Mouse (Mus musculus): Measurements from ENCODE around the gene Fbln2. TPM values are rescaled to one million over a fixed set of nuclear protein-coding genes. Genes with fewer than 3 reads are reported as not detected.

Gene Fbln2
- polyA plus RNA-seq, 1 experiment from 2014 or later, result 29.7 TPM

DNA sequence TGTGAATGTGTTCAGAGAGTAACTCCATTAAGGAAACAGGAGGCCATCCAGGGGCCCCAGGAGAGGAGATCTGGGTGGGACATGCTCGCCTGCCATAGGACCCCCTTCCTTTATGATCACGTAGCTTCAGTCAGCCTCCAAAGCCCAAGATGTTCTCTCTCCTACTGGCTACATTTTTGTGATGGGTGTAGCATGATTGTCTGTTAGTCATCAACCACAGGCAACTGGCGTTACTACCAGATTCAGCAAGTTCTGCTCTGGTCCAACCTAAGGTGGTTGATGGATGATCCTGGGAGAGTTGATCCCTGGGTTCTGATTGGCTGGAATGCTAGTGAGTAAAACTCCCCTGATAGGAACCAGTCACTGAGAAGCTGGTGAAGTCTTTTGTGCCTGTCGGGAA lies 9.7 kb upstream of the Fbln2 start:
- Histone ChIP-seq H3K4me2 (ENCODE audit: low read length) (no peak overlapping the region), H3K4me1 (ENCODE audit: control insufficient read depth, insufficient read depth, low read depth, low read length) (peaks cover 7% of the 10 kb centered on the region), H3K4me3 (ENCODE audit: low read length) (no peak overlapping the region), H3K27ac (ENCODE audit: low read depth, low read length) (no peak overlapping the region), H3K36me3 (ENCODE audit: control insufficient read depth, insufficient read depth, low read length) (no peaks in the 10 kb centered on the region), H3K9ac (ENCODE audit: low read depth, low read length) (no peak overlapping the region), H3K27me3 (replicated peaks; ENCODE audit: control insufficient read depth, insufficient read depth, low read length) (no peaks in the 10 kb centered on the region), H3K9me3 (ENCODE audit: control insufficient read depth, low read length) (no peaks in the 10 kb centered on the region)
- no peak for ATAC-seq
- 91% methylated on average over 4 of the region's 4 CpGs for WGBS

DNA sequence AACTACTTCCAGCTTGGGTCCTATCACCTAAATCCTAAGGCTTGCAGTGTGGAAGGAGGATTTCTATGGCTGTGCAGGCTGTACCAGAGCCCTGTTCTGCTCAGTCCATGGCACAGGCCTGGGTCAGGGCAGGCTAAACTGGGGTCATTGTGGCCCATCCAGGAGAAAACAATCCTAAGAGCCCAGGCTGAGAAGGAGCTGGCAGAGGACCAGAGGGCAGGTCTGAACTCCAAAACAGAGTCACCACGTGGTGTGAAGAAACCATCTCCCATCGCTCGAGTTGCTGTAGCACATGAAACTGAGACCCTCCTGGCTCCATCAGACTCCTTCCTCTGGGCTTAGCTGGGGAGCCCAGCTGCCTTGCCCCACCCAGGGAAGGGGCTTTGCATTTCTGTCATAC lies 6.9 kb upstream of the Fbln2 start:
- Histone ChIP-seq H3K9me3 (ENCODE audit: control insufficient read depth, low read length) (no peaks in the 10 kb centered on the region), H3K4me3 (ENCODE audit: low read length) (no peak overlapping the region), H3K4me1 (ENCODE audit: control insufficient read depth, insufficient read depth, low read depth, low read length) (peaks cover 1% of the 10 kb centered on the region), H3K9ac (ENCODE audit: low read depth, low read length) (no peak overlapping the region), H3K4me2 (ENCODE audit: low read length) (no peak overlapping the region), H3K27me3 (replicated peaks; ENCODE audit: control insufficient read depth, insufficient read depth, low read length) (no peaks in the 10 kb centered on the region), H3K36me3 (ENCODE audit: control insufficient read depth, insufficient read depth, low read length) (no peaks in the 10 kb centered on the region), H3K27ac (ENCODE audit: low read depth, low read length) (no peak overlapping the region)
- ATAC-seq, result no peak
- 65% methylated on average over 3 of the region's 3 CpGs for WGBS

- Histone ChIP-seq H3K4me3 (ENCODE audit: low read length) (no peak overlapping the region), H3K36me3 (ENCODE audit: control insufficient read depth, insufficient read depth, low read length) (no peaks in the 10 kb centered on the region), H3K4me1 (ENCODE audit: control insufficient read depth, insufficient read depth, low read depth, low read length) (no peaks in the 10 kb centered on the region; the same call in none of the 2 replicates), H3K9me3 (ENCODE audit: control insufficient read depth, low read length) (no peaks in the 10 kb centered on the region), H3K4me2 (ENCODE audit: low read length) (no peak overlapping the region), H3K27ac (ENCODE audit: low read depth, low read length) (no peak overlapping the region), H3K9ac (ENCODE audit: low read depth, low read length) (no peak overlapping the region), H3K27me3 (replicated peaks; ENCODE audit: control insufficient read depth, insufficient read depth, low read length) (no peaks in the 10 kb centered on the region)
- ATAC-seq, result no peak
- 81% methylated on average over 5 of the region's 5 CpGs for WGBS
Observed at GRCm38 (mm10) chr6:91205791-91206190, 6.5 kb upstream of the Fbln2 start.

GRCm38 (mm10) chr6:91207491-91207890 lies 4.8 kb upstream of the Fbln2 start:
- H3K4me3 ChIP-seq (ENCODE audit: low read length), result no peak overlapping the region
- no peaks in the 10 kb centered on the region for H3K36me3 ChIP-seq (ENCODE audit: control insufficient read depth, insufficient read depth, low read length)
- WGBS, result 57% methylated on average over 3 of the region's 3 CpGs
- no peaks in the 10 kb centered on the region for H3K27me3 ChIP-seq (replicated peaks; ENCODE audit: control insufficient read depth, insufficient read depth, low read length)
- no peak overlapping the region for H3K27ac ChIP-seq (ENCODE audit: low read depth, low read length)
- no peak overlapping the region for H3K9ac ChIP-seq (ENCODE audit: low read depth, low read length)
- H3K9me3 ChIP-seq (ENCODE audit: control insufficient read depth, low read length), result no peaks in the 10 kb centered on the region
- H3K4me2 ChIP-seq (ENCODE audit: low read length), result no peak overlapping the region
- H3K4me1 ChIP-seq (ENCODE audit: control insufficient read depth, insufficient read depth, low read depth, low read length), result peaks cover under 1% of the 10 kb centered on the region
- ATAC-seq, result no peak

DNA sequence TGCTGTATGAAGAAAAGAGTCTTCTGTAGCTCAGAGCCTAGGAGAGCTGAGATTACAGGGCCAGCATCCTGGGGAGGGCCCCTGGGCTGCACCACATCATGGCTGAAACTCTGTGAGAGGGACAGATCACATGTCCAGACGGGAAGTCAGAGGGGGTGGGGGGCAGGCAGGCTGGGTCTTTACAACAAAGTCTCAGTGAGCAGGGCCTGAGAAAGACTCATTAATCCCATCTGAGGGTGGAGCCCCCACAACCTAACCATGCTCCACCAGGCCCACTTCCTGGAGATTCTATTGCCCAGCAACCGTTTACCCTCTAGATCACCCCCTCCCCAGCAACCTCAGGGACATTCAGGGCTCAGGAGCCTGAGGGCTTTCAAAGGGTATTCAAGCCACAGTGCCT lies 2.5 kb upstream of the Fbln2 start:
- Histone ChIP-seq H3K4me2 (ENCODE audit: low read length) (no peak overlapping the region), H3K27me3 (replicated peaks; ENCODE audit: control insufficient read depth, insufficient read depth, low read length) (peaks cover 4% of the 10 kb centered on the region), H3K27ac (ENCODE audit: low read depth, low read length) (no peak overlapping the region), H3K36me3 (ENCODE audit: control insufficient read depth, insufficient read depth, low read length) (no peaks in the 10 kb centered on the region), H3K9ac (ENCODE audit: low read depth, low read length) (no peak overlapping the region), H3K4me1 (ENCODE audit: control insufficient read depth, insufficient read depth, low read depth, low read length) (peaks cover 12% of the 10 kb centered on the region), H3K4me3 (ENCODE audit: low read length) (no peak overlapping the region), H3K9me3 (ENCODE audit: control insufficient read depth, low read length) (no peaks in the 10 kb centered on the region)
- no peak for ATAC-seq
- 6% methylated on average over 2 of the region's 2 CpGs for WGBS

- H3K9ac ChIP-seq (ENCODE audit: low read depth, low read length), result no peak overlapping the region
- H3K4me3 ChIP-seq (ENCODE audit: low read length), result no peak overlapping the region
- 71% methylated on average over 3 of the region's 3 CpGs for WGBS
- H3K36me3 ChIP-seq (ENCODE audit: control insufficient read depth, insufficient read depth, low read length), result no peaks in the 10 kb centered on the region
- no peaks in the 10 kb centered on the region for H3K9me3 ChIP-seq (ENCODE audit: control insufficient read depth, low read length)
- peaks cover 4% of the 10 kb centered on the region for H3K27me3 ChIP-seq (replicated peaks; ENCODE audit: control insufficient read depth, insufficient read depth, low read length)
- H3K4me2 ChIP-seq (ENCODE audit: low read length), result no peak overlapping the region
- no peak for ATAC-seq
- H3K27ac ChIP-seq (ENCODE audit: low read depth, low read length), result no peak overlapping the region
- peaks cover 12% of the 10 kb centered on the region for H3K4me1 ChIP-seq (ENCODE audit: control insufficient read depth, insufficient read depth, low read depth, low read length)
Observed at GRCm38 (mm10) chr6:91210852-91211251, 1.4 kb upstream of the Fbln2 start.

DNA sequence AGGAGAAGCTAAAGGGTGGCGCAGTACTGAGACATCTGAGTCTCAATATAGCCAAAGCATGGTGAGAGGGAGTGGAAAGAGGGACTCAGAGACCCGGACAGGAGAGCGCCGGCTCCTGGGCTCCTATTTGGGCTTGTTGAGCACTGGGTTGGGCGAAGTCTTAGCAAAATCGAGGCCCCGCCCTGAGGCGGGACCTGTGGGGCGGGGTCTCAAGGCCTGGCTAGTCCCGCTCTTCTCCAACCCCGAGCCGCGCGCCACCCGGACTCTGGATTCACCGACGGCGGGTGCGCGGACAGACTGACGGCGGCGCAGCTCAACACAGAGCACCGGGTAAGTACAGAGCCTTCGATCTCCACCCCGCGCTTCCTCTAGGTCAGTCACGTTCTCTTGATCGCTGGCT lies 316 bp downstream of the Fbln2 start:
- ATAC-seq, result peak; percentile 69
- Histone ChIP-seq H3K27ac (ENCODE audit: low read depth, low read length) (no peak overlapping the region), H3K4me2 (ENCODE audit: low read length) (peak overlapping the region; percentile 69), H3K27me3 (replicated peaks; ENCODE audit: control insufficient read depth, insufficient read depth, low read length) (peaks cover 4% of the 10 kb centered on the region), H3K4me3 (ENCODE audit: low read length) (peak overlapping the region; percentile 43), H3K9me3 (ENCODE audit: control insufficient read depth, low read length) (no peaks in the 10 kb centered on the region), H3K9ac (ENCODE audit: low read depth, low read length) (peak overlapping the region; percentile 60), H3K4me1 (ENCODE audit: control insufficient read depth, insufficient read depth, low read depth, low read length) (peaks cover 14% of the 10 kb centered on the region), H3K36me3 (ENCODE audit: control insufficient read depth, insufficient read depth, low read length) (no peaks in the 10 kb centered on the region)
- 2% methylated on average over 17 of the region's 29 CpGs for WGBS

DNA sequence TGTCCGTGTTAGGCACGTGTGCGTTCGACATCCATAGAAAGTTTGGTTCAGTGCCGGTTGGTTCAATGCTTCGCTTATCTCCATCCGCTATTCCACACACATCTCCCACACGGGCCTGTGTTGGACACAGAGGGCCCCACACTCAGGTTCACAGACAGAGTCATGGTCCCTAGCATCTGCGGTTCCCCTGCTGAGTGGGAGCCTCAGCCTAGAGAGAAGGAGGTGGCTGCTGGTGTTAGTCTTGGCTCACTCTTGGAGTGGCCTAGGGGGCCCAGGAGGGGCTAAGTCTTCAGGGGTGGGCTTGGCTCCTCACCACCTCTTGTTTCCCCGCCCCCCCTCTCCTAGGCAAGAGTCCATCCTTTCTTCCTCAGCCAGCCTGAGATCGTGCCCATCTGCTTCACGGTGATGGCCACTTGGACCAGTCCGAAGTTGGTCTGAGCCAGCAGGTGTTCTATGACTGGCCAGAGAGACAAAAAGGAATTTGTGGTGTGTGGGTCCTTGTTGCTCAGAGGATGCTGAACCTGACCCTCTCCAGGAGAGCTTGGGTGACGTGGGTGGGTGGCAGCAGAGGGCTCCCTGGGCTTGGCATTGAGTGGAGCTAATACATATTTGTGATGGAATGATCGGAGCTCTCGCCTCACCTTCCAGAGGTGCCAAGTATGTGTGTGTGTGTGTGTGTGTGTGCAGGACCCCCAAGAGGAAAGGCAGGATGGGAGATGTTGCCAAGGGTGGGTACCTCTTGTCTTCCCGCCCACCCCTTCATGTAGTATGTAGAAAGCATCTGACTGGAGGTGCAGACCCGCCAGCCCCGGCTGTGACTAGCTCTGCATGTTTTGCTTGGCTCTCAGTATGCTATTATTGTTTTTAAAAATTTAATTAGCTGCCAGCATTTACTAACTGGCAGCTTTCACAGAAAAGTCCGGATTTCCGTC lies 1.3 kb downstream of the Fbln2 start:
- Histone ChIP-seq H3K27ac (ENCODE audit: low read depth, low read length) (no peak overlapping the region; the same call in 1 of the 2 replicates), H3K9ac (ENCODE audit: low read depth, low read length) (peak overlapping the region; percentile 60; the same call in 1 of the 2 replicates), H3K27me3 (replicated peaks; ENCODE audit: control insufficient read depth, insufficient read depth, low read length) (peaks cover 4% of the 10 kb centered on the region), H3K4me1 (ENCODE audit: control insufficient read depth, insufficient read depth, low read depth, low read length) (peaks cover 17% of the 10 kb centered on the region), H3K36me3 (ENCODE audit: control insufficient read depth, insufficient read depth, low read length) (no peaks in the 10 kb centered on the region), H3K9me3 (ENCODE audit: control insufficient read depth, low read length) (no peaks in the 10 kb centered on the region), H3K4me2 (ENCODE audit: low read length) (peak overlapping the region; percentile 69), H3K4me3 (ENCODE audit: low read length) (peak overlapping the region; percentile 43)
- ATAC-seq, result 0 out of 2 replicates have a peak, but pooled peaks have one; percentile 23
- WGBS, result 55% methylated on average over 21 of the region's 21 CpGs

DNA sequence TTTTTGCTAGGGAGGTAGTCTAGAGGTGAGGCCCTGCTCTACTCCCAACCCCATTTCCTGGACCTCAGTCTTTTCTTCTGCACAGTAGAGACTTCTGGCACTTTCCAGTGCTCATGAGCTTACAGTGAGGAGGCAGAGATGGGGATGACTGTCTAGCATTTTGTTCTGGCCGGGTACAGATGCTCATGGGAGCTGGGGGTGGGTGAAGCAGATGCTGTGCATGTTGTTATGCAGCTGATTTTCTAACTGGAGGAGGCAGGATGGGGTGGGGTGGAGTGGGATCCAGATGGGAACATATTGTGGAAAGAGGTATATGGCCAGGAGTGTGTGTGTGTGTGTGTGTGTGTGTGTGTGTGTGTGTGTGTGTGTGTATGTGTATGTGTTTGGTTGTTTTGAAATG lies 3.2 kb downstream of the Fbln2 start:
- no peak overlapping the region; the same call in 1 of the 2 replicates for H3K9ac ChIP-seq (ENCODE audit: low read depth, low read length)
- H3K27ac ChIP-seq (ENCODE audit: low read depth, low read length), result no peak overlapping the region
- no peaks in the 10 kb centered on the region for H3K9me3 ChIP-seq (ENCODE audit: control insufficient read depth, low read length)
- H3K4me2 ChIP-seq (ENCODE audit: low read length), result no peak overlapping the region
- H3K36me3 ChIP-seq (ENCODE audit: control insufficient read depth, insufficient read depth, low read length), result no peaks in the 10 kb centered on the region
- H3K4me3 ChIP-seq (ENCODE audit: low read length), result no peak overlapping the region
- H3K27me3 ChIP-seq (replicated peaks; ENCODE audit: control insufficient read depth, insufficient read depth, low read length), result peaks cover 4% of the 10 kb centered on the region
- WGBS, result 58% methylated on average over 1 of the region's 1 CpGs
- no peak for ATAC-seq
- peaks cover 23% of the 10 kb centered on the region for H3K4me1 ChIP-seq (ENCODE audit: control insufficient read depth, insufficient read depth, low read depth, low read length)
